Mouse (Mus musculus) ES-E14 (cell line): Measurements from ENCODE around the gene Zscan2.

Source experiments
- CHD2 ChIP-seq: IDR thresholded peaks from 2 replicates; pipeline ENCODE4 v1.6.1; 2014; ENCODE audit warnings: mild to moderate bottlenecking, low read depth, low read length, inconsistent platforms
- MAFK ChIP-seq: IDR thresholded peaks from 2 replicates; pipeline ENCODE4 v1.6.1; 2014; ENCODE audit warnings: mild to moderate bottlenecking, low read depth, low read length, inconsistent platforms; ENCODE audit not compliant: insufficient read depth
- ZNF384 ChIP-seq: IDR thresholded peaks from 2 replicates; pipeline ENCODE4 v1.6.1; 2012; ENCODE audit warnings: low read depth, low read length, inconsistent platforms

DNA sequence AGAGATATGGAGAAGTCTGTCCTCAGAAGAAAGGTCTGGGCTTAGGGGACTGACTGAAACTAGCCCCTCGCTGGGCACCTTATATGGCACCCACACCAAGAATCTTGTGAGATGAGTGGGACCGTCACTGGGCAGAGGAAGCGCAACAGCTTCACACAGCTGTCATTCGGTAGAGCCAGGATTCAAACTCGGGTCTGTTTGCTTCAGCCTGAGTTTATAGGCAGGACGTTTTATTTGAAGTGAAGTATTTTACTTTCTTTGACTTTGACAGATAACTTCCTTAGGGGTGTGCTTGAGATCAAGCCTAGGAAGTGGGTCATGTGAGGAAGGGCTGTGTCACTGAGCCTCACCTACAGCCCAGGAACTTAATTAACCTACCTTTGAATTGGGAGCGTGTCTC, 4.8 kb downstream of the Zscan2 start:
- TF ChIP-seq MAFK (no peak), ZNF384 (no peak), CHD2 (no peak)
